Mouse (Mus musculus): ENCODE measurements around the gene Gnaq. TPM values are rescaled to one million over a fixed set of nuclear protein-coding genes. Genes with fewer than 3 reads are reported as not detected.
A peak's percentile ranks its signal among the peaks of the same experiment; 100 is the strongest.

Gnaq gene
- polyA plus RNA-seq, 1 experiment: 30.2 TPM

- no peak for DNase-seq (ENCODE audit: low spot score)
Observed at GRCm38 (mm10) chr19:16318128-16318811, 185.6 kb downstream of the Gnaq start.

GRCm38 (mm10) chr19:16319986-16320385 lies 187.4 kb downstream of the Gnaq start:
- no peak for DNase-seq (ENCODE audit: low spot score)

DNA sequence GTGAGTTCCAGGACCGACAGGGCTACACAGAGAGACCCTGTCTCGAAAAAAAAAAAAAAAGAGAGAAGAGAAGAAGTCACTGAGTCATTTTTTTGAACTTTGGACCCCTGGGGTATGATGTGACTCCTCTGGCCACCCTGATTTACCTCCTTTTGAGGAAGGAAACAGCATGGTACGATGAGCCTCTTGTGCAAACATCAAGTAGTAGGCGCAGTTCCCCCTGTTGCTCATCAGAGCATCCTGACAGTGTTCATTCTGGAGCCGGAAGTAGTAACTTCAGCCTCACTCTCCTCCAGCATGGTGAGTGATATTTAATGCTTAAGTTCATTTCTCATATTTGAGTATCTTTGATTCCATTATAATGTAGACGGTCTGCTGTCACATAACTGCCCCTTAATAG lies 190.4 kb downstream of the Gnaq start:
- DNase-seq (ENCODE audit: low spot score): no peak

GRCm38 (mm10) chr19:16324239-16324638 lies 191.6 kb downstream of the Gnaq start:
- no peak for DNase-seq (ENCODE audit: low spot score)

DNA sequence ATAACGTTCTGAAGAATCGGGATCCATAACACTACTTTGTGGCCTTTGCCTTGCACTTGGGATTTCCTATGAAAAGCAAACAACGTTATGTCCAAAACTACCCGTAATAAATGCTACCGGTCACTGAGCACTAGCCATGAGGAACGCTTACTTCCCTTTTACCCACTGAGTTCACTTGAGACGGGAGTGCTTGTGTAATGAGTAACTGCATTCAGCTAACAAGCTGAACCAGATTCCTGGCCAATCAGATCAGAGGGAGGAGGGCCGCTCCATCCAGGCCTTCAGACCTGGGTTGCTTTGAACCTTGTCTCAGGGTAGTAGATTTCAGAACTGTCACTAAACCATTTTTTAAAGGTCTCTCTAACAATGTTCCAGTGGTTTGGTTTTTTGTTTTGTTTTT lies 193.3 kb downstream of the Gnaq start:
- no peak for DNase-seq (ENCODE audit: low spot score)

DNA sequence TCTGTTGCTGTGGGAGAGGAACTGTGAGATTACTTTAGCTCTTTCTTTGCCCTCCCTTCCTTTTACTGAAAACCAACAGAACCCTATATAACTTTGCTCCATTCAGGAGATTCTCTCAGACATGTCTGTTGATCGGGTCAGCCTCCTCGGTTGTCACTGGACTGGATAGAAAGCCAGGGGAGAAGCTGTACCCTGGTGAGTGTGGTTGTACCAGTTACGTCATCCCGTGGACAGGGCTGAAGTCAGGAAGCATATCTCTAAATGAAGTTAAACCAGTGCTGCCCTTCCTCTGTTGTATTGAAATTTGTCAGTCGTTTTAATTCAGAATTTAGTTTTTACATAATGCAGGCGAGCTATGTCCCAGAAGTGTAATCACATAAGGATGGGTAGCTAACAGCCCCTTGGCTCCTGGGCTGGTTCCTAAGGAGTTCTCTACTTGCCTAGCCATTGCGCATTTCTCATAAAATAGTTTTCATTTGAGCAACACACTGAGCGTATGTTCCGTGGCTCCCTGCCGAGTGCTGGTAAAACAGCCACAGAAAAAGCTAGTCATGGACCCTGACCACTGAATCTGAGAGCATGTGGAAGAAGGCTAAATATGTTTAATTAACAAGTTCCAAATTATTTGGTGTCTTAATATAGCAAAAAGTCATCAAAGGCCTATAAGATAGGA lies 194.9 kb downstream of the Gnaq start:
- DNase-seq (ENCODE audit: low spot score): no peak

GRCm38 (mm10) chr19:16328074-16328850 lies 195.6 kb downstream of the Gnaq start:
- peak; percentile 43 for DNase-seq (ENCODE audit: low spot score)

- DNase-seq (ENCODE audit: low spot score): no peak
Observed at GRCm38 (mm10) chr19:16329056-16329455, 196.4 kb downstream of the Gnaq start.

GRCm38 (mm10) chr19:16329648-16330047 lies 197.0 kb downstream of the Gnaq start:
- DNase-seq (ENCODE audit: low spot score): no peak

DNA sequence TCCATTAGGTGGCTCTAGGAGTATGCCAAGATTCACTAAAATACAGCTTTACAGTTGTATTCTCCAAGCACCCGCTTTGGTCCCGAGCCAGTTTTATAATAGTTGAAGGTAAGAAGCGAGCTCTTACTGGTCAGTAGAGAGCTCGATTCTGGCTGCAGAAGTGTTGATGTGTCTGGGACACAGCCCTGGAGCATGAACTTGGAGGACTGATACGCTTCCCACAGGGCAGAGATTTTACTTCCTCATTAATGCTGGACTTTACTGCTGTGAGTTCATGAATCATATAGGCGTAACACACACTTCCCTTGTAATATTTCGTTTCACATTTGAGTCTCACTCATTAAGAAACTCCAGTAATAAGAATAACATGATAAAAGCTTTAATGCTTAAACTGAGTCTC lies 197.5 kb downstream of the Gnaq start:
- no peak for DNase-seq (ENCODE audit: low spot score)

DNA sequence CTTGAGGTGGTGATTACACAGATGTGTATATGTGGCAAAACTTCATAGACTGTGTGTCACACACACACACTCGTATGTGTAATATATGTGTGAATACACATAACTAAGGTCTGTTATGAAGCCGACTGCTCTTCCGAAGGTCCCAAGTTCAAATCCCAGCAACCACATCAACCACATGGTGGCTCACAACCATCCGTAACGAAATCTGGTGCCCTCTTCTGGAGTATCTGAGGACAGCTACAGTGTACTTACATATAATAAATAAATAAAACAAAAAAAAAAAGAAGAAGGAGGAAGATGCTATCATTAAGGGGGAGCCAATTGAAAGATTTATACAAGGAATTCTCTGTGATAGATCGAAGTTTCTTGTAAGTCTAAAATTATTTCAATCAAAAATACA lies 198.4 kb downstream of the Gnaq start:
- DNase-seq (ENCODE audit: low spot score): no peak

GRCm38 (mm10) chr19:16337866-16338530 lies 205.4 kb downstream of the Gnaq start:
- DNase-seq (ENCODE audit: low spot score): no peak

- DNase-seq (ENCODE audit: low spot score): no peak
Observed at GRCm38 (mm10) chr19:16339954-16340586, 207.4 kb downstream of the Gnaq start.

- DNase-seq (ENCODE audit: low spot score): no peak
Observed at GRCm38 (mm10) chr19:16342702-16343101, 210.1 kb downstream of the Gnaq start.

DNA sequence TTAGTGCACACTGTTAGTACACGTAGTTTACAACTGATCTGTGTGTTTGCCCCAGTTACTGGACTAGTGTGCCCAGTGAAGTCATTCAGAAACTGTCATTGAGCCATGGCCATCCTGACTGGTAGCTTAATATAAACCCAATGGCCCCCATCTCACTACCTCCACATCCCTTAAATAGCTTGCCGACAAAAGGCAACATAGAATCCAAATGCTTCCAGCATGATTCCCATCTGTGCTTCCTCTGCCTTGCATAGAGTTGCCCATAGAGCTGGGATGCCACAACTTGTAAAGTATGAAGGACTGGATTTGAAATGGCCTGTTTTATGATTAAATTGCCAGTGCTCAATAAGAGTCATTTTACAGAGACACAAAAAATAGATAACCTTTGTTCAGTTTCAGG lies 212.9 kb downstream of the Gnaq start:
- no peak for DNase-seq (ENCODE audit: low spot score)

GRCm38 (mm10) chr19:16347037-16347436 lies 214.4 kb downstream of the Gnaq start:
- DNase-seq (ENCODE audit: low spot score): no peak

GRCm38 (mm10) chr19:16353701-16354136 lies 221.1 kb downstream of the Gnaq start:
- no peak for DNase-seq (ENCODE audit: low spot score)

DNA sequence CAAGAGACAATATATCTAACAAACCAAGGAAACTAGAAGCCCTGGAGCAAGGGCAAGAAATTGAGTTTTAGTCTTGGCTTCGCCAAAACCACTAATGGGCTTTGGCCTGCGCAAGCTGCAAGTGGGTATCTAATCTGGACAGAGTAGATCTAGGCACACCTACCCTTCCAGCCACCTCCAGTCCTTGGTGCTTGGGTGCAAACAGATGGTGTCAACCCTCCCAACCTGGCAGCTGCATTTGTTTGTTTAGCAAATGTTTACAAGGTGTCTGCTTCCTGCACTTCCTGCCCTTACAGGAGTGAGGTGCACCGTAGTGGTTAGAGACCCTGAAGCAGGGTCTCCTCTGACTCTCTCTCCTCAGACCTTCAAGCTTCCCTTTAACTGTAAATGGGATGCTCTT lies 225.5 kb downstream of the Gnaq start:
- no peak for DNase-seq (ENCODE audit: low spot score)

DNA sequence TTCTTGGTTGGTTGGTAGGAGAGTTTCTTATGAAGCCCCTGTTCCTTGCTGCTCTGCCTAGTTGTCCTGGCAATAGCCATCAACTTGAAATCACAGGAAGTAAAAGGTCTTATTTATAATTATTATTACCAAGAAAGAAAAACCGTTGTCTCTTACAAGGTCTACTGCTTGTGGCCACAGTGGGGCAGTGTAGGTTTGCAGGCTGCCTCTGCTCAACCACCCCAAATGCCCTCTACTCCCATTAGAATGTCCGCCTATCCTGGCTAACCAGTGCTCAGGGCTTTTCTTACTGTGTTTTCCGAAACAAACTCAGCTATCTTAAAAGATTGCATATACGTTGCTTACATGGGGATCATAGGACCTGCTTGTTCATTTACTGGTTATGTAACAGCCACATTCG lies 226.3 kb downstream of the Gnaq start:
- DNase-seq (ENCODE audit: low spot score): no peak

- no peak for DNase-seq (ENCODE audit: low spot score)
Observed at GRCm38 (mm10) chr19:16366465-16367063, 233.9 kb downstream of the Gnaq start.

DNA sequence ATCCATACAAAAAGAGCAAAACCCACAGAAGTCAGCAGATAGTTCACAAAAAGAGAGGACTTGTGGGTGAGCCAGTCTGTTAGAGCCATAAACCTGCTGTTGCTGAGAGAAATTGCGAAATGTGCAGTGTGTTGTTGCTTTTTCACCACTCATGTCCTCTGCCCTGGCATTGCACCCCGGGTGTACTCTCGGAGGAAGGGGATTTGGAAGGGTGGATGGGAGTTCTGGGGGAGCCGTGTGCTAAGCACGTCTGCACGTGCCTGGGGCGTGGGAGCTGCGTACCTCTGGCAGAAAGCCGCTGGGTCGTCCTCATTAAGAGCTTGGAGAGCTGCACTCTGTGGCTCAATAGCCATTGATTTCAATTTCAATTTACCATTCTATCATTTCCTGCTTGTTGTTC lies 234.6 kb downstream of the Gnaq start:
- DNase-seq (ENCODE audit: low spot score): no peak
